17 mouse cellular contexts compared by ENCODE assay signal in genomic region chr3:34561709-34562108, GRCm38 (mm10).
DNase-seq lines count a peak whose midpoint lies in the region; ATAC-seq lines count a peak whose summit lies in the region.
"Had no signal": no experiment of that assay in that cellular context is flagged by ENCODE, and none has a peak within 500 bp of the region (broad histone marks: within the 10 kb centered on the region; RNA-seq: fewer than 3 reads in every experiment).

No protein-coding gene starts in this region.

- no peak overlapping the region for H3K9ac ChIP-seq in embryonic facial prominence, embryonic 11.5 days (replicated peaks; ENCODE audit: low read length)
- 0 out of 2 replicates have a peak overlapping the region, but pooled peaks have one; percentile 42 for H3K9ac ChIP-seq in midbrain, embryonic 13.5 days (replicated peaks)
- H3K9ac ChIP-seq: embryonic facial prominence, embryonic 13.5 days; limb, embryonic 15.5 days had no signal

- no peaks in the 10 kb centered on the region for H3K27me3 ChIP-seq in embryonic facial prominence, embryonic 11.5 days (ENCODE audit: control insufficient read depth, insufficient read depth, low read length)
- no peaks in the 10 kb centered on the region; the same call in 1 of the 2 replicates for H3K27me3 ChIP-seq in hindbrain, embryonic 10.5 days (ENCODE audit: insufficient read depth, poor library complexity, severe bottlenecking)
- H3K27me3 ChIP-seq in midbrain, embryonic 13.5 days = 0 out of 2 replicates have a peak, but pooled peaks cover 2% of the 10 kb centered on the region
- H3K27me3 ChIP-seq: CH12.LX; embryonic facial prominence, embryonic 13.5 days; limb, embryonic 15.5 days had no signal

- no peak overlapping the region for H3K27ac ChIP-seq in embryonic facial prominence, embryonic 11.5 days (replicated peaks; ENCODE audit: low read depth, low read length)
- peak overlapping the region; percentile 90 for H3K27ac ChIP-seq in hindbrain, embryonic 10.5 days
- H3K27ac ChIP-seq in midbrain, embryonic 13.5 days = peak overlapping the region; percentile 71
- H3K27ac ChIP-seq: embryonic facial prominence, embryonic 13.5 days; heart, embryonic 10.5 days; kidney, postnatal 0 days; limb, embryonic 15.5 days; stomach, postnatal 0 days had no signal

- H3K36me3 ChIP-seq in embryonic facial prominence, embryonic 11.5 days (replicated peaks; ENCODE audit: control insufficient read depth, insufficient read depth, low read depth, low read length) = no peaks in the 10 kb centered on the region
- no peaks in the 10 kb centered on the region for H3K36me3 ChIP-seq in hindbrain, embryonic 10.5 days
- no peaks in the 10 kb centered on the region for H3K36me3 ChIP-seq in midbrain, embryonic 13.5 days
- H3K36me3 ChIP-seq: embryonic facial prominence, embryonic 13.5 days; heart, embryonic 10.5 days; limb, embryonic 15.5 days had no signal

- 21% methylated on average over 5 of the region's 5 CpGs for WGBS in embryonic facial prominence, embryonic 11.5 days
- WGBS in hindbrain, embryonic 10.5 days = 12% methylated on average over 5 of the region's 5 CpGs
- 3% methylated on average over 5 of the region's 5 CpGs for WGBS in midbrain, embryonic 13.5 days

- peak; percentile 71; the same call in 1 of the 2 replicates for ATAC-seq in embryonic facial prominence, embryonic 11.5 days (replicated peaks; ENCODE audit: insufficient number of reproducible peaks, low FRiP score, low TSS enrichment, low read depth)
- ATAC-seq in midbrain, embryonic 13.5 days = peak; percentile 73
- ATAC-seq: lung, postnatal 0 days had no signal

- DNase-seq in embryonic facial prominence, embryonic 11.5 days (ENCODE audit: low spot score) = peak; percentile 50
- DNase-seq in hindbrain, embryonic 10.5 days (ENCODE audit: low spot score) = peak; percentile 51
- DNase-seq in retina, postnatal 1 day = peak; percentile 92
- no peak for DNase-seq in heart, postnatal 36 days
- no peak for DNase-seq in gastrocnemius, adult 8-10 months (ENCODE audit: low spot score in 2 of 2)
- no peak for DNase-seq in liver
- DNase-seq: adrenal gland, postnatal 25 days; cerebellum, adult 11-12 months; layer of hippocampus, postnatal 36 days had no signal

- no peak overlapping the region for H3K4me2 ChIP-seq in embryonic facial prominence, embryonic 11.5 days (ENCODE audit: low read depth, low read length)
- peak overlapping the region; percentile 54 for H3K4me2 ChIP-seq in midbrain, embryonic 13.5 days (replicated peaks)
- H3K4me2 ChIP-seq: embryonic facial prominence, embryonic 13.5 days; limb, embryonic 15.5 days had no signal

- intact Hi-C loops in heart, postnatal 36 days (cut with DNase I) = no loop called here

- no peaks in the 10 kb centered on the region for H3K9me3 ChIP-seq in embryonic facial prominence, embryonic 11.5 days (replicated peaks; ENCODE audit: control insufficient read depth, low read length)
- H3K9me3 ChIP-seq in hindbrain, embryonic 10.5 days = no peaks in the 10 kb centered on the region
- H3K9me3 ChIP-seq in midbrain, embryonic 13.5 days = no peaks in the 10 kb centered on the region
- H3K9me3 ChIP-seq: embryonic facial prominence, embryonic 13.5 days; heart, embryonic 10.5 days; limb, embryonic 15.5 days had no signal

- no peak overlapping the region for H3K4me3 ChIP-seq in embryonic facial prominence, embryonic 11.5 days (ENCODE audit: low read depth, low read length)
- H3K4me3 ChIP-seq in hindbrain, embryonic 10.5 days = peak overlapping the region; percentile 54
- peak overlapping the region; percentile 30 for H3K4me3 ChIP-seq in midbrain, embryonic 13.5 days (replicated peaks)
- H3K4me3 ChIP-seq: embryonic facial prominence, embryonic 13.5 days; heart, embryonic 10.5 days; limb, embryonic 15.5 days had no signal

- no peaks in the 10 kb centered on the region for H3K4me1 ChIP-seq in embryonic facial prominence, embryonic 11.5 days (ENCODE audit: control insufficient read depth, insufficient read depth, low read length)
- H3K4me1 ChIP-seq in hindbrain, embryonic 10.5 days (replicated peaks) = peaks cover 65% of the 10 kb centered on the region
- peaks cover 42% of the 10 kb centered on the region for H3K4me1 ChIP-seq in midbrain, embryonic 13.5 days (replicated peaks)
- H3K4me1 ChIP-seq: heart, embryonic 10.5 days; limb, embryonic 15.5 days had no signal

Comparison
In these comparisons a context has a peak if more than half of its experiments do, and no peak if none do; other contexts are left out.
1. DNase-seq: peak in embryonic facial prominence, embryonic 11.5 days (single experiment), hindbrain, embryonic 10.5 days (single experiment) and retina, postnatal 1 day (single experiment); none in heart, postnatal 36 days (0 of 2), gastrocnemius, adult 8-10 months (0 of 2) and liver (single experiment).